Mouse (Mus musculus) bone marrow, adult 2 months (tissue): ENCODE results near the gene Kpna3.

ENCODE experiments used
- CTCF ChIP-seq: fragments of 200-500 bp; IDR thresholded peaks from 2 replicates; pipeline ENCODE4 v1.5.1; 2011; ENCODE audit warnings: low read length, control low read depth; ENCODE audit not compliant: control insufficient read depth, insufficient read depth
- POLR2A ChIP-seq: fragments of 200-500 bp; IDR thresholded peaks from 2 replicates; pipeline ENCODE4 v1.6.1; 2011; ENCODE audit warnings: low read depth, mild to moderate bottlenecking, control low read depth, low read length, borderline replicate concordance; ENCODE audit not compliant: control insufficient read depth

- TF ChIP-seq CTCF (no peak), POLR2A (peak; percentile 69; the same call in 1 of the 2 replicates)
Measured at GRCm38 (mm10) chr14:61360131-61360980, 79.3 kb downstream of the Kpna3 start, which contains the start of gene Ebpl.
